Mouse (Mus musculus): ENCODE data around the gene Olfr374.
"Not testable (repeated sequence)": the region's sequence is repeated elsewhere in the genome, so short reads cannot be mapped to it uniquely, and the experiment has no call there.

Olfr374 gene

GRCm38 (mm10) chr8:72106740-72107139 lies at the start of gene Olfr374:
Olfr374 (plus strand) TSS chr8:72107040.
- DNase-seq (ENCODE audit: low spot score in 2 of 2): no peak

- not testable (repeated sequence) for DNase-seq (ENCODE audit: low spot score in 2 of 2)
These were observed 49.2 kb upstream of the Olfr374 start for GRCm38 (mm10) chr8:72057643-72058042.

- not testable (repeated sequence) for DNase-seq (ENCODE audit: low spot score in 2 of 2)
These were observed 39.9 kb upstream of the Olfr374 start for GRCm38 (mm10) chr8:72066819-72067399.

GRCm38 (mm10) chr8:72082877-72083276 lies 24.0 kb upstream of the Olfr374 start, which contains the start of gene Olfr373:
Olfr373 (plus strand) TSS chr8:72083177.
- not testable (repeated sequence) for DNase-seq (ENCODE audit: low spot score in 2 of 2)

- no peak for DNase-seq (ENCODE audit: low spot score in 2 of 2)
These were observed 22.1 kb upstream of the Olfr374 start for GRCm38 (mm10) chr8:72084744-72085143.

GRCm38 (mm10) chr8:72087611-72088010 lies 19.2 kb upstream of the Olfr374 start:
- not testable (repeated sequence) for DNase-seq (ENCODE audit: low spot score in 2 of 2)

- not testable (repeated sequence) for DNase-seq (ENCODE audit: low spot score in 2 of 2)
These were observed 10.1 kb upstream of the Olfr374 start for GRCm38 (mm10) chr8:72096721-72097120.

- DNase-seq (ENCODE audit: low spot score in 2 of 2): peak; percentile 69 to 79
These were observed 7.3 kb upstream of the Olfr374 start for GRCm38 (mm10) chr8:72099377-72100103.

- DNase-seq (ENCODE audit: low spot score in 2 of 2): no peak
These were observed 1.7 kb upstream of the Olfr374 start for GRCm38 (mm10) chr8:72105165-72105564.

GRCm38 (mm10) chr8:72110876-72111275 lies 4.0 kb downstream of the Olfr374 start:
- peak in 1 of 2 experiments; percentile 37 for DNase-seq (ENCODE audit: low spot score in 2 of 2)

- DNase-seq (ENCODE audit: low spot score in 2 of 2): no peak
These were observed 5.6 kb downstream of the Olfr374 start for GRCm38 (mm10) chr8:72112486-72112885.

GRCm38 (mm10) chr8:72115202-72115601 lies 8.4 kb downstream of the Olfr374 start:
- no peak for DNase-seq (ENCODE audit: low spot score in 2 of 2)

- no peak for DNase-seq (ENCODE audit: low spot score in 2 of 2)
These were observed 11.8 kb downstream of the Olfr374 start for GRCm38 (mm10) chr8:72118616-72119015.

GRCm38 (mm10) chr8:72121486-72121885 lies 14.6 kb downstream of the Olfr374 start:
- DNase-seq (ENCODE audit: low spot score in 2 of 2): not testable (repeated sequence)

GRCm38 (mm10) chr8:72121997-72122396 lies 15.2 kb downstream of the Olfr374 start:
- no peak for DNase-seq (ENCODE audit: low spot score in 2 of 2)

GRCm38 (mm10) chr8:72127834-72128233 lies 21.0 kb downstream of the Olfr374 start:
- no peak for DNase-seq (ENCODE audit: low spot score in 2 of 2)

- no peak for DNase-seq (ENCODE audit: low spot score in 2 of 2)
These were observed 24.4 kb downstream of the Olfr374 start for GRCm38 (mm10) chr8:72131251-72131650.

GRCm38 (mm10) chr8:72131901-72132300 lies 25.1 kb downstream of the Olfr374 start:
- DNase-seq (ENCODE audit: low spot score in 2 of 2): no peak

GRCm38 (mm10) chr8:72132417-72132816 lies 25.6 kb downstream of the Olfr374 start:
- no peak for DNase-seq (ENCODE audit: low spot score in 2 of 2)

GRCm38 (mm10) chr8:72132891-72133290 lies 26.1 kb downstream of the Olfr374 start:
- no peak for DNase-seq (ENCODE audit: low spot score in 2 of 2)

GRCm38 (mm10) chr8:72133507-72133906 lies 26.7 kb downstream of the Olfr374 start:
- DNase-seq (ENCODE audit: low spot score in 2 of 2): no peak

GRCm38 (mm10) chr8:72134756-72135445 lies 28.1 kb downstream of the Olfr374 start, which contains the start of gene Tpm4:
Tpm4 (plus strand) TSS chr8:72134975.
- peak; percentile 56 to 77 for DNase-seq (ENCODE audit: low spot score in 2 of 2)

Measured in spleen, postnatal 4 days (tissue).